Mouse (Mus musculus): ENCODE measurements around the gene Ptpn4.

GRCm38 (mm10) chr1:119845321-119845720 is 7.9 kb upstream of the Ptpn4 start:
- TF ChIP-seq CTCF (IDR thresholded peaks at IDR 0.05 in 2 of 3, conservative IDR thresholded peaks at IDR 0.05 in 1 of 3; ENCODE audit: control insufficient read depth in 1 of 3, insufficient read depth in 1 of 3, low read depth in 2 of 3, low read length in 3 of 3, poor library complexity in 1 of 3, severe bottlenecking in 1 of 3) (no peak), ZC3H11A (IDR thresholded peaks at IDR 0.05; ENCODE audit: low read depth, low read length) (no peak), POLR2A (IDR thresholded peaks at IDR 0.05; ENCODE audit: control insufficient read depth in 1 of 2, insufficient read depth in 1 of 2, low read depth in 1 of 2, low read length in 2 of 2, poor library complexity in 1 of 2) (no peak), JUND (IDR thresholded peaks at IDR 0.05; ENCODE audit: low read depth, low read length) (no peak), ZNF384 (IDR thresholded peaks at IDR 0.05; ENCODE audit: low read depth, low read length) (no peak), GATA1 (IDR thresholded peaks at IDR 0.05; ENCODE audit: low read depth, low read length) (no peak), NELFE (IDR thresholded peaks at IDR 0.05; ENCODE audit: low read depth, low read length) (no peak), ZKSCAN1 (IDR thresholded peaks at IDR 0.05; ENCODE audit: low read depth, low read length) (no peak), NRF1 (IDR thresholded peaks at IDR 0.05; ENCODE audit: insufficient read depth, low read depth, low read length, poor library complexity, severe bottlenecking) (no peak)

Measured in MEL (cell line).